Mouse (Mus musculus) forebrain, embryonic 13.5 days (tissue): ENCODE data around the gene Tmem212. TPM values are rescaled to one million over a fixed set of nuclear protein-coding genes. Genes with fewer than 3 reads are reported as not detected.

ENCODE experiments used
- ATAC-seq: fragments of 200-750 bp; cut with Nextera tagmentation; 2 replicates; pipeline ENCODE4 v1.8.0; 2017
- H3K27ac ChIP-seq: fragments of 300-500 bp; sonication (generic); 2 replicates; pipeline ENCODE4 v1.5.1; 2015; ENCODE audit warnings: inconsistent platforms, mild to moderate bottlenecking, moderate library complexity
- H3K27me3 ChIP-seq: fragments of 300-500 bp; sonication (generic); 2 replicates; pipeline ENCODE4 v1.6.1; 2015; ENCODE audit warnings: mild to moderate bottlenecking, inconsistent platforms
- H3K36me3 ChIP-seq: fragments of 300-500 bp; sonication (generic); 2 replicates; pipeline ENCODE4 v1.6.1; 2015; ENCODE audit warnings: mild to moderate bottlenecking, inconsistent platforms; ENCODE audit not compliant: poor library complexity, severe bottlenecking
- H3K4me1 ChIP-seq: fragments of 300-500 bp; sonication (generic); 2 replicates; pipeline ENCODE4 v1.6.1; 2015; ENCODE audit warnings: inconsistent platforms
- H3K4me2 ChIP-seq: fragments of 300-500 bp; sonication (generic); 2 replicates; pipeline ENCODE4 v1.6.1; 2015; ENCODE audit warnings: inconsistent platforms, mild to moderate bottlenecking, moderate library complexity
- H3K4me3 ChIP-seq: fragments of 300-500 bp; sonication (generic); 2 replicates; pipeline ENCODE4 v1.5.1; 2015; ENCODE audit warnings: mild to moderate bottlenecking, inconsistent platforms
- H3K9ac ChIP-seq: fragments of 300-500 bp; sonication (generic); 2 replicates; pipeline ENCODE4 v1.6.1; 2015; ENCODE audit warnings: mild to moderate bottlenecking, inconsistent platforms
- H3K9me3 ChIP-seq: fragments of 300-500 bp; sonication (generic); replicated peaks from 2 replicates; pipeline ENCODE4 v1.6.1; 2016; ENCODE audit warnings: inconsistent platforms
- WGBS: fragments of 180-500 bp; shearing (Covaris S2); methylation state at CpG from one replicate; pipeline ENCODE4 v1.1.7; 2015; 5-methylcytosine and 5-hydroxymethylcytosine counted together
- polyA plus RNA-seq: library from polyadenylated mRNA; unstranded; fragments of >200 nt; fragmentation: Nextera tagmentation; extraction: Ambion mirVana; gene quantifications from 2 replicates; pipeline ENCODE4 v1.2.1, GENCODE M21; 2015

Gene Tmem212
- polyA plus RNA-seq, 1 experiment from 2014 or later, result not detected

DNA sequence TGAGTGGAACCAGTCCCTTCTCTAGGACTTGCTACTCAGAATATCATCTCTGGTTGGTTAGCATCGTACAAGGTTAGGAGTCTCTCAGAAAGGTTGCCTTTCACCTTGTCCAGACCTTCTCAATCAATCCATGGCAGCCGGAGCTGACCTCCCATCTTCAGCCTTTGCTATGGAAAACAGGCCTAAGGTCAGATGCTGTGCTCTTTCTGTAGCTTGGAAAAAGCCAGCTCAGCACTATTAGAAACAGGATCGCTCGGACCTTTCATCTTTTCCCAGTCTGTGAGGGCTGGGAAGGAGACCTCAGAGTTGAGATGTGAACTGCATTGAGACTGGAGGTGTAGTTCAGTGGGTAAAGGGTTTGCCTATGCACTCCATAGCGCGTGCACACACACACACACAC is 10.6 kb downstream of the Tmem212 start:
- no peak overlapping the region for H3K4me2 ChIP-seq
- no peaks in the 10 kb centered on the region for H3K9me3 ChIP-seq
- H3K9ac ChIP-seq, result no peak overlapping the region
- H3K27me3 ChIP-seq, result no peaks in the 10 kb centered on the region
- no peaks in the 10 kb centered on the region for H3K36me3 ChIP-seq
- H3K4me3 ChIP-seq, result no peak overlapping the region
- H3K27ac ChIP-seq, result no peak overlapping the region
- H3K4me1 ChIP-seq, result no peaks in the 10 kb centered on the region
- 85% methylated on average over 6 of the region's 6 CpGs for WGBS
- no peak for ATAC-seq

DNA sequence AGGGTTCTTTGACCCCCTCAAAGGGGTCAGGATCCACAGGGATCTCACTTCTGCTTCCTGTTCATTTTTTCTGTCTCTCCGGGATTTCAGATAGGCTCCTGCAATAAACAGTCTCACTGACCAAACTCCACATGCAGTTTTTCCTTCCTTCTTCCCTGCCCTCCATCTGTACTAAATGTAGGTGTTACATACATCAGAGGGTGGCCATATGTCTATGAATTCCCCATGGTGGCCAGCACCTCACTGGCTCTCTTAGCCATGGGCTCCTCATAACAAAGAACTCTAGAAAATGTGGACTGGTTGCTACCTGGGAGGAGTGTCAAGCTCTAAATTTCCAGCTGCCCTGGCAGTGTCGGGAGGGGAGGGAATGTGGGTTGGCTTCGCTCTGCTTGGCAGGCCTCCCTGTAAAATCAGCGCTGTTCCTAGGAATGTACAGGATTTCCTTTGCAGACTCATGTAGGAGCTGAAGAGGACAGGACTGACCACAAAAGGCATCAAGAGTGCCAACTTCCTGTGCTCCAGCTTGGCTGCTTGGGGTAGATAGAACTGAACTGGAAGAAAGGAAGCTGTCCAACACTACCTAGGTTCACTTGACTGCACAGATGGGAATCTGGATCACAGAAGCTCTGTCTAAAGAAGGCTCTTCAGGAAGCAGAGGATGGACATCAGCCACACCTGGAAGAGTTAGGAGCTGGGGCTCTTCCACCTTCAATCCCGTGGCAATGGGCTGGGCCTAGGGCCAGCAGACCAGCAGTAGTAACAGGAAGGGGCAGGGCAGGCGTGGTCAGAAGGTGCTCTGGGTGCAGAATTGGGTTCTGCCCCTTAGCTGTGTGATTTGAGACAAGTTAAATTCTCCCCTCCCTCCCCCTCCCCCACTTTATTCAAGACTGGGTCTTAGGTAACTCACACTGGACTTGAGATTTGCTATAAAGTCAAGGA is 14.0 kb downstream of the Tmem212 start:
- H3K9ac ChIP-seq, result no peak overlapping the region
- no peak overlapping the region for H3K27ac ChIP-seq
- no peaks in the 10 kb centered on the region for H3K36me3 ChIP-seq
- 85% methylated on average over 6 of the region's 6 CpGs for WGBS
- H3K27me3 ChIP-seq, result no peaks in the 10 kb centered on the region
- no peaks in the 10 kb centered on the region for H3K9me3 ChIP-seq
- H3K4me2 ChIP-seq, result no peak overlapping the region
- no peak overlapping the region for H3K4me3 ChIP-seq
- H3K4me1 ChIP-seq, result no peaks in the 10 kb centered on the region
- ATAC-seq, result no peak

DNA sequence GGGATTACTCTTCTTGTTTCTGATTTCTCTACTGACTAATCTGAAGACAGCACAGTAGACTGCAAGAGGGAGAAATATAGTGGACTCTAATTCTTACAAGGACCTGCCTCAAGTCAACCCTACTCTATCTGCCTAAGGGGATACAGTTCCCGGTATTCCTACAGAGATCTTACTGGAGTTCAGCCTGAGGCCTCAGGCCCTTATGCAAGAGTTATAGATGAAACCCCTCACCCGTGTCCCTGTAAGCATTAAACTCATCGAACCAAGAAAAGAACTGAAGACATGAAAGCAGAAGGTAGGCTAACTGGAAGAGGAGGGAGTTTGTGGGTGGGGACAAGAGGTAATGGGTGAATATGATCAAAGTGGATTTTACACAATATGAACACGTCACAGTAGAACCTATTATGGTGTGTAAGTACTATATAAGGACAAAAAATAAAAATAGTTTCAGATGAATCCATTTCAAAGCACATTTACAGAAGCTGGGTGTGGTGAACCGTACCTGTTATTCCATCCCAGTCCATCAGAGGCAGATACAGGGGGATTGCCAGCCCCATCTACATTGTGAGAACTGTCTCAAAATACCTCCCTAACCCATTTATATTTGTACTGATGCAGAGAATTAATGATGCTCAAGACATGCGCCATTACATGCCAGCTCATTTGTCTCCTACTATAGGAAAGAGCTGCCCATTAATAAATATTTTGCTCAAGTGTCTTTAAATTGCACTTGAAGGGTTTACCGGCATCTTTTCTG is 17.1 kb downstream of the Tmem212 start:
- H3K9ac ChIP-seq, result no peak overlapping the region
- no peaks in the 10 kb centered on the region for H3K27me3 ChIP-seq
- 82% methylated on average over 7 of the region's 7 CpGs for WGBS
- no peaks in the 10 kb centered on the region for H3K4me1 ChIP-seq
- no peak for ATAC-seq
- no peaks in the 10 kb centered on the region for H3K9me3 ChIP-seq
- H3K4me3 ChIP-seq, result no peak overlapping the region
- H3K4me2 ChIP-seq, result no peak overlapping the region
- H3K27ac ChIP-seq, result no peak overlapping the region
- no peaks in the 10 kb centered on the region for H3K36me3 ChIP-seq

DNA sequence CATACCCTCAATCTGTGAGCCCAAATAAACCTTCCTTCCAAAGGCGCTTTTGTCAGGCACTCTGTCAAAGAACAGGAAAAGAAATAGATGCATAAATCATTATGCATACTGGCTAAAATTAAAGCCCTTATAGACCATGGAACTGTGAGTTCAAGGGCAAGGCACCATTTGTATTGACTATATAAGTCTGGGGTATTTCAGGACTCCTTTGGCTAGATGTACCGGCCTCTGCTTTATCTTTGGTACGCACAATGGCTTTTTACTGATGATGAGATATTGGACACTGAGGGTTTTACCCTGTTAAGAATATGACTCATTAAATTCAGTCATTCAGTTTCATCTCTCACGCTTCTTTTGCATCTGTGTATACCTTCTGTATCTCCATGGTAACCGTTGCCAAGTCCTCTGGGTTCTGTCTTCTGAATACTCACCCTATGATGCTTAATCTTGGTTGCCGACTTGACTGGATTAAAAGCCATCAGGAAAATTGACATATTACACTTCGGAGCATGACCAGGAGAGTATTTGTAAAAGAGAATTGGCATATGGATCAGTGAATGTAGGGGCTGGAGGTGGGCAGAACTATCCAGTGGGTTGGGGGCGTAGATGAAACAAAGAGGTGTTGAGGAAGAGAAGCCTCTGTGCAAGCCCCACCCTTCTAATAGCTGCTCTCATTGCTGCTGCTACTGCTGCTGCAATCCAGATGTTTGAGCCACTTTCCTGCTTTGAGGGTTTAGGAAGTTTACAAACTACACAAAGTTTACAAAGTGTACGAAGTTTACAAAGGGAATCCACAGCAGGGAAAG is 22.7 kb downstream of the Tmem212 start:
- 0 out of 2 replicates have a peak, but pooled peaks have one; percentile 63 for ATAC-seq
- H3K4me1 ChIP-seq, result no peaks in the 10 kb centered on the region
- WGBS, result 65% methylated on average over 9 of the region's 9 CpGs
- no peaks in the 10 kb centered on the region for H3K27me3 ChIP-seq
- H3K36me3 ChIP-seq, result no peaks in the 10 kb centered on the region
- no peak overlapping the region for H3K4me3 ChIP-seq
- no peak overlapping the region for H3K9ac ChIP-seq
- no peak overlapping the region for H3K27ac ChIP-seq
- no peaks in the 10 kb centered on the region for H3K9me3 ChIP-seq
- H3K4me2 ChIP-seq, result no peak overlapping the region

DNA sequence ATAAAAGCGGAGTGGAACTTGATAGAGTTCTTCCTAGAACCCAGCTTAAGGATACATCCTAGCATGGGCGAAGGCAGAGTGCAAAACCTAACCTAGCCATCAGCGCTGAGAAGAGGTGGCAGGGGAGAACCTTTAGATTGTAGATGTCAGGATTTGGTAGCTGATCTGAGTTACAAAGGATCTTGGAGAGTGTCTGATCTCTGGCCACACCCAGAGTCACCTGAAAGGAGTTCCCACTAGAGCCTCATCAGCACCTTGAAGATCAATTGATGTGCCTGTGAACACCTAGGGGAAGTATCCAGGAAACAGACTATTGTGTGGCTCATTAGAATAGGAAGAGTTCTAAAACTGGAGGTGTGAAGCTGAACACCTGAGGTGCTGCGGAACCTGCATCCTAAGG is 23.7 kb downstream of the Tmem212 start:
- no peak for ATAC-seq
- Histone ChIP-seq H3K27me3 (no peaks in the 10 kb centered on the region), H3K4me2 (no peak overlapping the region), H3K4me1 (no peaks in the 10 kb centered on the region), H3K4me3 (no peak overlapping the region), H3K27ac (no peak overlapping the region), H3K36me3 (no peaks in the 10 kb centered on the region), H3K9me3 (no peaks in the 10 kb centered on the region), H3K9ac (no peak overlapping the region)
- 85% methylated on average over 4 of the region's 4 CpGs for WGBS

DNA sequence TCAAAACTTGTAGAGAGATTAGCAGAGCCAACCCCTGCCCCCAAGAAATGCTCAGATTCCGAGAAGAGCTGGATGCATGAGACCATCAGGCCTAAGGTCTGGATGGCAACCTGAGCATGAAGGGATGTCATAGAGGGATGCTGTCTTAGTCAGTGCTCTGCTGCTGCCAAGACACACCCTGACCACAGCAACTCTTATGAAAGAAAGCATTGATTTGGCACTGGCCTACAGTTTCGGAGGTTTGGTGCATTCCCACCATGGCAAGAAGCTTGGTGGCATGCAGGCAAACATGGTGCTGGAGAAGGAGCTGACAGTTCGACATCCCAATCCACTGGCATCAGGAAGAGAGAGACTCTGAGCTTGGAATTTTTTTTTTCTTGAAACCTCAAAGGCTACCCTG is 24.3 kb downstream of the Tmem212 start:
- 94% methylated on average over 3 of the region's 3 CpGs for WGBS
- Histone ChIP-seq H3K4me1 (no peaks in the 10 kb centered on the region), H3K4me3 (no peak overlapping the region), H3K9me3 (no peaks in the 10 kb centered on the region), H3K36me3 (no peaks in the 10 kb centered on the region), H3K9ac (no peak overlapping the region), H3K27me3 (no peaks in the 10 kb centered on the region), H3K4me2 (no peak overlapping the region), H3K27ac (no peak overlapping the region)
- ATAC-seq, result no peak

DNA sequence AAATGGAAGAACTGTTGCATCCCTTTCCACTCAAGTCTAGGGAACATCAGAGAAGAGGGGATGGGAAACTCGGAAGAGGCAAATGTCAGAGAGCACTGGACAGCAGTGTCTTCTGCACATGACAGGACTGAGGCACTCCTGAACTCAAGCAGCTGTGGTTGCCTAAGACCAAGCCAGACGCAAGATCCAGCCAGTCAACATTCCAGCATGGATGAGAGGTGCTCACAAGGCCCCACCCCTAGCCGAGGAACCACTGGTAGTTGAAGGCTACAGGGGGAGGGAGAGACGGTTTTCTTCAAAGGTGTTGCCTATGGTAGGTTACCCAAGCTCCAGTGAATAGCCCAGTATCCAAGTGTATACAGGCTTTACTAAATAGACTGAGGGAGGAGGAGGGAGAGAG is 24.8 kb downstream of the Tmem212 start:
- H3K9me3 ChIP-seq, result no peaks in the 10 kb centered on the region
- H3K27me3 ChIP-seq, result no peaks in the 10 kb centered on the region
- ATAC-seq, result no peak
- H3K27ac ChIP-seq, result no peak overlapping the region
- no peak overlapping the region for H3K4me3 ChIP-seq
- WGBS, result 86% methylated on average over 4 of the region's 4 CpGs
- no peaks in the 10 kb centered on the region for H3K4me1 ChIP-seq
- no peaks in the 10 kb centered on the region for H3K36me3 ChIP-seq
- H3K4me2 ChIP-seq, result no peak overlapping the region
- H3K9ac ChIP-seq, result no peak overlapping the region

DNA sequence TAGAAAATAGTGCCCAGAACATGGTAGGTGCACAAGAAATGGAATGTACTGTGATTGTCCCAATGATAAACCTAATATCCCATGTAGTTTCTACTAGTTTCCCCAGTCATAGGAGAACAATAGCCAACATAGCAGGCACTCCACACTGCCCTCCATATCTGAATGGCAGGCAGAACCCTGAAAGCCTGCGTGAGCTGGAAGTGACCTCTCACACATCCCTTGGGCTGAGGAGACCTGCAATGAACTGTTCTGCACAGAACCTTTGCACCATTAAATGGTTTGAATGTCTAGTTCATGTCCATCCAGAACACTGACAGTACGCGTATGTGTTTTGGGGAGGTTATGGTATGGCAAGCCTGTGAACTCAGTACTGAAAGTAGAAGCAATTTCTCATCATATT is 27.5 kb downstream of the Tmem212 start:
- no peak overlapping the region for H3K9ac ChIP-seq
- H3K4me3 ChIP-seq, result no peak overlapping the region
- H3K36me3 ChIP-seq, result no peaks in the 10 kb centered on the region
- 90% methylated on average over 3 of the region's 3 CpGs for WGBS
- no peak overlapping the region for H3K4me2 ChIP-seq
- no peak for ATAC-seq
- H3K27me3 ChIP-seq, result no peaks in the 10 kb centered on the region
- no peaks in the 10 kb centered on the region for H3K9me3 ChIP-seq
- peaks cover 5% of the 10 kb centered on the region for H3K4me1 ChIP-seq
- no peak overlapping the region for H3K27ac ChIP-seq

DNA sequence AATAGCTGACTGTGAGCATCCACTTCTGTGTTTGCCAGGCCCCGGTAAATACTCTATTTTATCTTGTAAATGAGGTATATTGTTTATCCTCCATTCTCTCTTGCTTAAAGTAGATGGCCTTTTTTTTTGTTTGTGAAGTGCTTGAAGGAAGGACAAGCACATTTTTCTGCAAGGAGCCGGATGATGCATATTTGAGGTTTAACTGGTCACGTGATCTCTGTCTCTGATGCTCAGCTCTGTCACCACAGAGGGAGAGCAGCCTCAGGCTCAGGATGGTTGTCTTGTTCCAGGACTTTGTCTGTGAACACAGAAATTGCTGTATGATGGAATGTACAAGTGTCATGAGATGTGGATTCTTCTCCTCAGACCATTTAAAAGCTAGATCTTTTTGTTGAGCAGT is 28.4 kb downstream of the Tmem212 start:
- H3K4me1 ChIP-seq, result peaks cover 13% of the 10 kb centered on the region
- no peak for ATAC-seq
- H3K27me3 ChIP-seq, result no peaks in the 10 kb centered on the region
- H3K4me2 ChIP-seq, result no peak overlapping the region
- H3K9me3 ChIP-seq, result no peaks in the 10 kb centered on the region
- H3K9ac ChIP-seq, result no peak overlapping the region
- no peaks in the 10 kb centered on the region for H3K36me3 ChIP-seq
- H3K4me3 ChIP-seq, result no peak overlapping the region
- WGBS, result 60% methylated on average over 3 of the region's 3 CpGs
- no peak overlapping the region for H3K27ac ChIP-seq

DNA sequence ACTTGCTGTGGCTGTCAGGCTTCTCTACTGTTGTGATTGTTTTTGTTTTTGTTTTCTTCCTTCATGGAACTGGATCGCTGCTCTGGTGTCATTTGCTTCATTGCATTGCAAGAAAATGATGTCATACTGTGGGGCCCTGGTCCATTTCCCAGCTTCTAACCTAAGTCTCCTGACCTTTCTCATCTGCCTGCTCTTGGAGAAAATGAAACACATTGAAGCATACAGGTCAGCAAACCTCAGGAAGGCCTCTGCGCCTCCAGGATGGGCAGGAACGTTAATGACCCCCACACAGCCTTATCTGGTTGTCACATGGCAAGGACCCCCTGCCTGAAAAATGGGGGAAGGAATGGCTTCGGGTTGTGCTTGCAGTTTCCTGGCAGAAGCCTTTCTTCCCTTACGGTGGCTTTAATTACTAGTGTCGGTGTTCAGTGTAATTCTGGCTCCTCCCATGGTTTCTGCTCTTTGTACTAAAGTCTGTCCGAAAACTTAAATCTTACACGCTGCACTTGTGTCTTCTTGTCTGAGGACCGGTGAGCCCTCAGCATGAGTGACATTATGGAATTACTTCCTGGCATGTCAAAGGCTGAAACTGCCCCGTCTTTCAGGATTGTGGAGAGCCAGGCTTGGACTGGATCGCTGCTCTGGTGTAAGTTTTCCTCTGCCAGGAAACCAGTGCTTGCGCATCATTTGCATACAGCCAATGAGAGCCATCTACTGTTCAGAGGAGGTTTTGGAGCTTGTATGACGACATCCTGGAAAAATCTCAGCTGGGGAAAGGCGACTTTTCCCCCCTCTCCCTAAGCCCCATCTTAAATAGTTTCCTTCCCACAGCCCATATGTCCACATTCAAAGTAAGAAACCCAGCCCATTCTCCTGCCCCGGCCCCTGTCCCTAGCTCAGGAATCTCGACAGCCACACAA is 33.1 kb downstream of the Tmem212 start:
- Histone ChIP-seq H3K4me3 (peak overlapping the region; percentile 35), H3K4me1 (peaks cover 28% of the 10 kb centered on the region), H3K9ac (peak overlapping the region; percentile 52), H3K27me3 (peaks cover 5% of the 10 kb centered on the region), H3K9me3 (no peaks in the 10 kb centered on the region), H3K27ac (peak overlapping the region; percentile 68), H3K36me3 (no peaks in the 10 kb centered on the region), H3K4me2 (peak overlapping the region; percentile 58)
- ATAC-seq, result peak; percentile 92
- 5% methylated on average over 16 of the region's 16 CpGs for WGBS

DNA sequence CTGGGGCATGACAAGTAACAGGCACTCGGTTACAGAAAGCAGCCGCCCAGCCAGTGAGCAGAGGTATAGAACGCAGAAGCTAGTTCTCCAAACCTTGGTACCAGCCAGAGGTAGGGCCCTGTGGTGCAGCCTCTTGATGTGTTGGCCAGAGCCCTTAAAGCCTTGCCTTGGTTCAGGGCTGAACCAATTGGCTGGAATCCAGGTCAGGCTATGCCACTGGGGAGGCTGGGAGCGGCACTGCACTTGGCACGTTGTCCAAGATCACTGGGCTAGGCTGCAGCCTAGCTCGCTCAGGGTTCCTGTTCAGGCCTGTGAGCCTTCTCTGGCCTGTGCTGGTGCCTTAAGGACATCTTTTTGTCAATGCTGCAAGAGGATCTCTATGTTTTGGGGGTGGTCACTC is 34.6 kb downstream of the Tmem212 start:
- Histone ChIP-seq H3K9ac (no peak overlapping the region), H3K4me3 (no peak overlapping the region), H3K4me2 (no peak overlapping the region), H3K27ac (no peak overlapping the region), H3K27me3 (peaks cover 6% of the 10 kb centered on the region), H3K4me1 (peaks cover 28% of the 10 kb centered on the region), H3K9me3 (no peaks in the 10 kb centered on the region), H3K36me3 (no peaks in the 10 kb centered on the region)
- ATAC-seq, result peak; percentile 19; the same call in 1 of the 2 replicates
- 67% methylated on average over 6 of the region's 6 CpGs for WGBS
